8 mouse cellular contexts compared by ENCODE assay signal in the genomic region with DNA sequence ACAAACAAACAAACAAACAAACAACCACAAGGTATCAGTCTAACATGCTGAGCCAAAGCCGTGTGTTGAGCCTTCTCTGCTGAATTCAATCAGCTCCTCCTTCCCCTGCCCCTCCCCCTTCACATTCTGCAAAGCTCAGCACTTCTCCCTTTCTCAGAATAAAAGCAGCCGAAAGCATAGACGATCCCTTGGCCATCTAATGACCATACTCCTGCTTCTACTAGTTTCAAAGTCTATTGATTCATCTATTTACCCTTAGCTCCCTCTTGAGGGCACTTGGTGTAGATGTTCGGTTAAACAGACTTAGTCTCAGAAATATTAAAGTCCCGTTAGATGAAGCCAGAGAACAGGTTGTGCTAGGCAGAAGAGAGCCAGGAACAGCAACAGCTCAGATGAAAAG. TPM values are rescaled to one million over a fixed set of nuclear protein-coding genes. Genes with fewer than 3 reads are reported as not detected.
DNase-seq lines count a peak whose midpoint lies in the region; ATAC-seq and TF ChIP-seq lines count a peak whose summit lies in the region.

No protein-coding gene starts in this region.

- no peaks in the 10 kb centered on the region for H3K9me3 ChIP-seq in embryonic facial prominence, embryonic 11.5 days (replicated peaks; ENCODE audit: control insufficient read depth, low read length)
- no peaks in the 10 kb centered on the region for H3K9me3 ChIP-seq in embryonic facial prominence, embryonic 10.5 days

- no peak overlapping the region for H3K4me3 ChIP-seq in embryonic facial prominence, embryonic 11.5 days (ENCODE audit: low read depth, low read length)
- no peak overlapping the region for H3K4me3 ChIP-seq in embryonic facial prominence, embryonic 10.5 days
- no peak overlapping the region for H3K4me3 ChIP-seq in left cerebral cortex, adult 2 months

- no peak overlapping the region for H3K9ac ChIP-seq in embryonic facial prominence, embryonic 11.5 days (replicated peaks; ENCODE audit: low read length)

- H3K36me3 ChIP-seq in embryonic facial prominence, embryonic 11.5 days (replicated peaks; ENCODE audit: control insufficient read depth, insufficient read depth, low read depth, low read length): no peaks in the 10 kb centered on the region
- H3K36me3 ChIP-seq in embryonic facial prominence, embryonic 10.5 days (replicated peaks): no peaks in the 10 kb centered on the region

- H3K27me3 ChIP-seq in embryonic facial prominence, embryonic 11.5 days (ENCODE audit: control insufficient read depth, insufficient read depth, low read length): no peaks in the 10 kb centered on the region
- no peaks in the 10 kb centered on the region for H3K27me3 ChIP-seq in embryonic facial prominence, embryonic 10.5 days (replicated peaks; ENCODE audit: low read depth, poor library complexity, severe bottlenecking)

- intact Hi-C loops in left cerebral cortex, adult 2 months (cut with DNase I): no loop called here

- H3K4me2 ChIP-seq in embryonic facial prominence, embryonic 11.5 days (ENCODE audit: low read depth, low read length): no peak overlapping the region

- peak; percentile 57 for TF ChIP-seq CTCF in left cerebral cortex, adult 2 months (IDR thresholded peaks at IDR 0.05)

- ATAC-seq in embryonic facial prominence, embryonic 11.5 days (replicated peaks; ENCODE audit: insufficient number of reproducible peaks, low FRiP score, low TSS enrichment, low read depth): no peak

- peak; percentile 56 for DNase-seq in embryonic facial prominence, embryonic 11.5 days (ENCODE audit: low spot score)
- no peak for DNase-seq in embryonic facial prominence, embryonic 10.5 days (ENCODE audit: low spot score)
- DNase-seq in left cerebral cortex, adult 2 months (ENCODE audit: extremely low spot score in 1 of 2, low spot score in 2 of 2): no peak
- no peak for DNase-seq in left cerebral cortex, adult 18-20 months (ENCODE audit: low spot score in 2 of 2)
- DNase-seq in NIH3T3 (ENCODE audit: low read depth): peak; percentile 51
- peak; percentile 30 for DNase-seq in mesoderm, embryonic 11.5 days (ENCODE audit: low read depth, low spot score)
- no peak for DNase-seq in ovary, postnatal 10 days (ENCODE audit: low spot score)
- DNase-seq in layer of hippocampus, postnatal 36 days: no peak

- 32% methylated on average over 5 of the region's 5 CpGs for WGBS in embryonic facial prominence, embryonic 11.5 days
- WGBS in embryonic facial prominence, embryonic 10.5 days: 34% methylated on average over 5 of the region's 5 CpGs

- no peaks in the 10 kb centered on the region for H3K4me1 ChIP-seq in embryonic facial prominence, embryonic 11.5 days (ENCODE audit: control insufficient read depth, insufficient read depth, low read length)
- no peaks in the 10 kb centered on the region for H3K4me1 ChIP-seq in embryonic facial prominence, embryonic 10.5 days

- no peak overlapping the region for H3K27ac ChIP-seq in embryonic facial prominence, embryonic 11.5 days (replicated peaks; ENCODE audit: low read depth, low read length)
- H3K27ac ChIP-seq in embryonic facial prominence, embryonic 10.5 days (replicated peaks): no peak overlapping the region
- H3K27ac ChIP-seq in left cerebral cortex, adult 2 months: no peak overlapping the region

RNA-seq across cellular contexts. Expression of a gene that starts 48.2 kb away (rescaled TPM):
- 0.62 and 0.74 TPM in 2 replicates for polyA plus RNA-seq in embryonic facial prominence, embryonic 11.5 days (2014; fragmentation: Nextera tagmentation; extraction: Ambion mirVana)
- polyA plus RNA-seq in embryonic facial prominence, embryonic 10.5 days (2016; fragmentation: Nextera tagmentation; extraction: Ambion mirVana): 0.29 and 0.39 TPM in 2 replicates
- total RNA-seq in left cerebral cortex, adult 2 months (2021): 1 to 10 TPM; 1.1 to 1.2 TPM
- total RNA-seq in left cerebral cortex, adult 18-20 months (2021): 1 to 10 TPM; 1.6 TPM
- 1 to 10 TPM; 1.2 to 1.5 TPM for total RNA-seq in layer of hippocampus, postnatal 36 days (2021)

RNA-seq across cellular contexts. Expression of a gene that starts 48.2 kb away (rescaled TPM):
- polyA plus RNA-seq in embryonic facial prominence, embryonic 11.5 days (2014; fragmentation: Nextera tagmentation; extraction: Ambion mirVana): 6.2 and 7.6 TPM in 2 replicates
- 8.4 and 9.0 TPM in 2 replicates for polyA plus RNA-seq in embryonic facial prominence, embryonic 10.5 days (2016; fragmentation: Nextera tagmentation; extraction: Ambion mirVana)
- 10 to 100 TPM; 66.9 to 73.3 TPM for total RNA-seq in left cerebral cortex, adult 2 months (2021)
- 10 to 100 TPM; 67.8 to 71.8 TPM for total RNA-seq in left cerebral cortex, adult 18-20 months (2021)
- total RNA-seq in layer of hippocampus, postnatal 36 days (2021): 10 to 100 TPM; 71.5 to 80.8 TPM

Comparison
In these comparisons a context has a peak if more than half of its experiments do, and no peak if none do; other contexts are left out.
1. DNase-seq: peak in embryonic facial prominence, embryonic 11.5 days (single experiment), NIH3T3 (single experiment) and mesoderm, embryonic 11.5 days (single experiment); none in embryonic facial prominence, embryonic 10.5 days (single experiment), left cerebral cortex, adult 2 months (0 of 2), left cerebral cortex, adult 18-20 months (0 of 2), ovary, postnatal 10 days (single experiment) and layer of hippocampus, postnatal 36 days (0 of 2).